Mouse (Mus musculus) liver, embryonic 12.5 days (tissue): ENCODE results near the gene Mgat4a. TPM values are rescaled to one million over a fixed set of nuclear protein-coding genes. Genes with fewer than 3 reads are reported as not detected.

ENCODE experiments used
- ATAC-seq: fragments of 200-750 bp; cut with Nextera tagmentation; 2 replicates; pipeline ENCODE4 v1.8.0; 2017; ENCODE audit warnings: moderate number of reproducible peaks, mild to moderate bottlenecking, moderate library complexity
- H3K27ac ChIP-seq: fragments of 300-500 bp; sonication (generic); 2 replicates; pipeline ENCODE4 v1.5.1; 2016; ENCODE audit warnings: mild to moderate bottlenecking
- H3K27me3 ChIP-seq: fragments of 300-500 bp; sonication (generic); replicated peaks from 2 replicates; pipeline ENCODE4 v1.6.1; 2016; ENCODE audit warnings: mild to moderate bottlenecking, moderate library complexity
- H3K36me3 ChIP-seq: fragments of 300-500 bp; sonication (generic); 2 replicates; pipeline ENCODE4 v1.6.1; 2016; ENCODE audit warnings: mild to moderate bottlenecking, moderate library complexity
- H3K4me1 ChIP-seq: fragments of 300-500 bp; sonication (generic); 2 replicates; pipeline ENCODE4 v1.6.1; 2016
- H3K4me2 ChIP-seq: fragments of 300-500 bp; sonication (generic); 2 replicates; pipeline ENCODE4 v1.6.1; 2016; ENCODE audit warnings: mild to moderate bottlenecking, moderate library complexity
- H3K4me3 ChIP-seq: fragments of 300-500 bp; sonication (generic); 2 replicates; pipeline ENCODE4 v1.5.1; 2016; ENCODE audit warnings: mild to moderate bottlenecking, moderate library complexity
- H3K9ac ChIP-seq: fragments of 300-500 bp; sonication (generic); 2 replicates; pipeline ENCODE4 v1.6.1; 2016; ENCODE audit warnings: mild to moderate bottlenecking, moderate library complexity
- H3K9me3 ChIP-seq: fragments of 300-500 bp; sonication (generic); replicated peaks from 2 replicates; pipeline ENCODE4 v1.6.1; 2016; ENCODE audit warnings: mild to moderate bottlenecking, moderate library complexity
- WGBS: fragments of 180-500 bp; shearing (Covaris S2); methylation state at CpG from one replicate; pipeline ENCODE4 v1.1.7; 2016; ENCODE audit not compliant: insufficient replicate concordance; 5-methylcytosine and 5-hydroxymethylcytosine counted together
- polyA plus RNA-seq: library from polyadenylated mRNA; unstranded; fragments of >200 nt; fragmentation: Nextera tagmentation; extraction: Ambion mirVana; gene quantifications from 2 replicates; pipeline ENCODE4 v1.2.1, GENCODE M21; 2016

Gene Mgat4a
- 1.3 and 2.1 TPM in 2 replicates for polyA plus RNA-seq

DNA sequence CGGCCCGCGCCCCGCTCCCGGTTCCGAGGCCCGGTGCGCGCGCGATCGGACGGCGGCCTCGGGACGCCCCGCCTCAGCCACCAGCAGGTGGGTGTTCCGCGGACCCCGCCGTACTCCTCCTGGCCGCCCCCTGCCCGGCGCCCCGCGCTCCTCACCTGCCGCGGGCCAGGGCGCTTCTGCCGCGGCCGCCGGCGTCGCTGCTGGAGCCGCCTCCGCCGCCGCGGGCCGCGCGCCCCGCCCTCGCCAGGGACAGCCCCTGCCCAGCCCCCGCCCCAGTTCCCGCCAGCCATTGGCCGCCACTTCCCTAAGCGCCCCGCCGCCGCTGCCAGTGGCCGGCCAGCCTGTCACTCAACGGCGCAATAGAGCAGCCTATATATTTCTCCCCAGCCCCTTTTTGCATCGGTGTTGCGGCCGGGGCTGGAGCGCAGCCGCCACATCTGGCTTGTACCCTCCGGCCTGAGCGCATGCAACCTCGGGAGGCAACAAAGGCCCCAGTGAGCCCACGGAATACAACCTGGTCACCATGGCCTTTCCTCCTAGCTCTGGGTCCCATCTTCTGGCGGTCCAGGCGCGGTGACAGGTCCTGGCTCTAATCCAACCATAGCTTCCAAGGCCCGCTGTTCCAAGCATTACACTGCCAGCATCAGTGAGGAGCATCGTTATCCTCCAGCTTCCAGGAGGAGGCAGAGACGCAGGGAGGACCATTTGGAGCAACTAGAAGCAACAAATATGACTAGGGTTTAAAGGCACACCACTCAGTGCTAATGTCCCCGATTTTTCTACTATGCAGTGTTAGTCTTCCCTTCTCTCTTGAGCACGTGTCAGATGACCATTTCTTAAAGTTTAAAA lies at the start of gene Mgat4a:
Mgat4a (minus strand) TSS at position 207 of the 849 bp plus-strand sequence.
- H3K4me1 ChIP-seq, result peaks cover 11% of the 10 kb centered on the region
- H3K4me2 ChIP-seq, result peak within 1 kb of the TSS; percentile 100
- peaks cover 45% of the 10 kb centered on the region for H3K27me3 ChIP-seq
- ATAC-seq, result peak; percentile 97
- 1% methylated on average over 70 of the region's 72 CpGs for WGBS
- H3K36me3 ChIP-seq, result no peaks in the 10 kb centered on the region
- H3K4me3 ChIP-seq, result peak within 1 kb of the TSS; percentile 73
- H3K9ac ChIP-seq, result peak within 1 kb of the TSS; percentile 80
- no peaks in the 10 kb centered on the region for H3K9me3 ChIP-seq
- no peak within 1 kb of the TSS for H3K27ac ChIP-seq

GRCm38 (mm10) chr1:37585809-37586480 lies 45.1 kb upstream of the Mgat4a start:
- H3K4me2 ChIP-seq, result peak overlapping the region; percentile 22; the same call in 1 of the 2 replicates
- H3K36me3 ChIP-seq, result no peaks in the 10 kb centered on the region
- 40% methylated on average over 13 of the region's 13 CpGs for WGBS
- H3K9me3 ChIP-seq, result no peaks in the 10 kb centered on the region
- no peak overlapping the region for H3K4me3 ChIP-seq
- H3K27me3 ChIP-seq, result no peaks in the 10 kb centered on the region; the same call in 1 of the 2 replicates
- H3K4me1 ChIP-seq, result peaks cover 4% of the 10 kb centered on the region; the same call in 1 of the 2 replicates
- H3K27ac ChIP-seq, result peak overlapping the region; percentile 36; the same call in 1 of the 2 replicates
- ATAC-seq, result no peak
- no peak overlapping the region for H3K9ac ChIP-seq

DNA sequence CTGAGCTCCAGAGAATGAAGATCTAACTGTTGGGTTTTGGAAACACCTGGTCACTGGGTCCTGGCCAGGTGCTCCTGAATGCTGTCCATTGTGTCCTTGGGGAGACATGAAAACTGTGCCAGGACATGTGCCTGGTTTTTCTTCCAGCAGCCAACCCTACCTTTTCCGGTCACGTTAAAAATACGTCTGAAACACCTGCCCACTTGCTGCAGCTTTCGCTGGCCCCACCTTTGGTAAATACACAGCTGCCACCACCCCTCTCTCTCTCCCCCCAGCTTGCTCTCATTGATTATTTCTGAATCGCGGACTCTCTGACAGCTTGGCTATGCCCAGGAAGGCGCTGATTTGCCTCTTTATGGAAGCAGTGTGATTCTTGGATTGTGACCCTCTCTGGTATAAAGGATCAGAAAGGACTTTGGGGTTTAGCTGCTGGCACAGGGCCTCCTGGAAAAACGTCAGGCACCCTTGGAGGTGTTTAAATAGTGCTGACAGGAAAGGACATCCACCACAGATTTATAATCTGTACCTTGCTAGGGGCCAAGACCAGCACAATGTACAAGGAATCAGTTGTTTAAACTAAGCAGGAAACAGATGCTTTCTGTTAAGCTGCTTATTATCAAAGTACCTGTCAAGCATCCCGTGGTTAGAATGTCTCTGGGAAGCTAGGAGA lies 43.1 kb upstream of the Mgat4a start:
- WGBS, result 57% methylated on average over 9 of the region's 9 CpGs
- H3K27ac ChIP-seq, result no peak overlapping the region
- no peak overlapping the region for H3K4me2 ChIP-seq
- H3K4me1 ChIP-seq, result peaks cover 4% of the 10 kb centered on the region; the same call in 1 of the 2 replicates
- no peaks in the 10 kb centered on the region for H3K36me3 ChIP-seq
- no peaks in the 10 kb centered on the region for H3K9me3 ChIP-seq
- ATAC-seq, result no peak
- H3K27me3 ChIP-seq, result no peaks in the 10 kb centered on the region; the same call in none of the 2 replicates
- no peak overlapping the region for H3K4me3 ChIP-seq
- H3K9ac ChIP-seq, result no peak overlapping the region

DNA sequence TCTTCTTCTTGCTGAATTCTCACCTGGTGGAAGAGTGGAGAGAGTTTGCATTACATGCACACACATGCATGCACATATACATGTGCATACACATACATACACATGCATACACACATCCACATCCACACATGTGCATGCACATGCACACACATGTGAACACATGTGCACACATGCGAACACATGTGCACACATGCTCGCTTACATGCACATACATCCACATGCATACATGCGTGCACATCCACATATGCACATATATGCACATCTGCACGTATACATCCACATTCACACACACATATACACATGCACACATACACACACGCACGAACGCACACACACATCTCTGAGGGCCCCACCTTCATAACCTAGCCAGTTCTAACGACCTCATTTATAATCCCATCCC lies 42.4 kb upstream of the Mgat4a start:
- WGBS, result 80% methylated on average over 8 of the region's 8 CpGs

GRCm38 (mm10) chr1:37579686-37580085 lies 38.9 kb upstream of the Mgat4a start:
- no peak for ATAC-seq
- Histone ChIP-seq H3K4me1 (no peaks in the 10 kb centered on the region), H3K4me2 (no peak overlapping the region), H3K9ac (no peak overlapping the region), H3K36me3 (no peaks in the 10 kb centered on the region), H3K27me3 (no peaks in the 10 kb centered on the region; the same call in none of the 2 replicates), H3K9me3 (no peaks in the 10 kb centered on the region), H3K27ac (no peak overlapping the region), H3K4me3 (no peak overlapping the region)
- 80% methylated on average over 13 of the region's 13 CpGs for WGBS

More for the DNA sequence above, 42.4 kb upstream of the Mgat4a start:
- Histone ChIP-seq H3K27ac (no peak overlapping the region), H3K9me3 (no peaks in the 10 kb centered on the region), H3K4me3 (no peak overlapping the region), H3K9ac (no peak overlapping the region), H3K4me2 (no peak overlapping the region), H3K36me3 (no peaks in the 10 kb centered on the region), H3K27me3 (no peaks in the 10 kb centered on the region; the same call in none of the 2 replicates), H3K4me1 (peaks cover 4% of the 10 kb centered on the region; the same call in 1 of the 2 replicates)
- no peak for ATAC-seq

DNA sequence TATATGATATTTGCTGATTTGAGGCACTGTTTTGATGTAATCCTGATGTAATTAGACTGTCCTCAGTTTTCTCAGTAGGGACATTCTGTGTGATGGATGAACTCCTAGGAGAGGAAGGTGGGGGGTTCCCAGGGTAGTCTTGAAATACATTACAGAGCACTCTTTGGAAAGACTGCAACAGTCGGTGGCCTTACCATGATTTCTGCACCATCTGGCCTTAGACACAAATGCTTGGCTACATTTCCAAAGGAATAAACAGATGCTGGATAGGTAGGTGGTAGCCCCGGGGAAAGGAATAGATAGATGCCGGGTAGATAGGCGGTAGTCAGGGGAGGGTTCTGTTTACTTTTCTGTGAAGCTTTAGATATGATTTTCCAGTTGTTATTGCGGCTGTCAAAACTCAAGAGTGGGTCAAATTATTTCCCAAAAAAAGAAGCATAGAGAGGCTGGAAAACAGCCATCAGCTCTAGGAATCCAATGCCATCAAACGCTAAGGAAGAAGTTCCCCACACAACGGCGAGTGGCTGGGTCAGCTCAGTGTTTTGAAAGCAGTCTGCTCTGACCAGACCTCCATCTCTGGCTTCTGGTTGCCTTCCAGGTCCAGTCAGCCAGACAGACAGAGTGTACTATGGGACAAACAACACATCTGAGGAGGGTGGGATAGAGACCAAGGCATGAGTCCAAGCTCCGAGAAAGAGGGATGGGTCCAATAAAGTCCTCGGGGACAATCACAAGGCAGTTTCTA lies 31.9 kb upstream of the Mgat4a start:
- H3K4me1 ChIP-seq, result no peaks in the 10 kb centered on the region
- no peak overlapping the region for H3K4me2 ChIP-seq
- H3K9me3 ChIP-seq, result no peaks in the 10 kb centered on the region
- no peak overlapping the region for H3K4me3 ChIP-seq
- no peak overlapping the region for H3K9ac ChIP-seq
- H3K27me3 ChIP-seq, result no peaks in the 10 kb centered on the region
- no peaks in the 10 kb centered on the region for H3K36me3 ChIP-seq
- WGBS, result 60% methylated on average over 10 of the region's 10 CpGs
- ATAC-seq, result no peak
- no peak overlapping the region for H3K27ac ChIP-seq

DNA sequence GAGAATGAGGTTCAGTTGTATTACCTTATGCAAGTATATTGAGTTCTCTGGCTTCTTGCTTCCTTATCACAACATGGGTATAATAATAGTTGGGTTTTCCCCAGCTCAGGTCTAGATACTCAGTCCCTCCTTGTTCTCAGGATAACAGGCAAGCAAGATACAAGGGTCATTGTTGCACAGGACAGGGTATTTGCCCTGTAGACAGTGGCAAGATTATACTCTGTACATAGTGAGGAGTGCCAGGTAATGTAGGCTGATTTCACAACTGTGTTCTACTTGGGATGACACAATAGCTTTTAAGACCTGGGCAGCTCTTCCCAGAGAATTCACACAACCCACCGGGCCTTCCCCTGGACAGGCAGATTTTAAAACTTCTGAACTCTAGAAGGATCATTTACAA lies 27.6 kb upstream of the Mgat4a start:
- Histone ChIP-seq H3K27ac (no peak overlapping the region), H3K36me3 (no peaks in the 10 kb centered on the region), H3K4me2 (no peak overlapping the region), H3K4me3 (no peak overlapping the region), H3K9ac (no peak overlapping the region), H3K27me3 (no peaks in the 10 kb centered on the region), H3K4me1 (no peaks in the 10 kb centered on the region), H3K9me3 (no peaks in the 10 kb centered on the region)
- WGBS, result 78% methylated on average over 1 of the region's 1 CpGs
- ATAC-seq, result no peak

- no peaks in the 10 kb centered on the region for H3K9me3 ChIP-seq
- 66% methylated on average over 4 of the region's 4 CpGs for WGBS
- ATAC-seq, result no peak
- H3K27ac ChIP-seq, result no peak overlapping the region
- no peak overlapping the region for H3K9ac ChIP-seq
- H3K4me1 ChIP-seq, result no peaks in the 10 kb centered on the region
- H3K36me3 ChIP-seq, result no peaks in the 10 kb centered on the region
- no peaks in the 10 kb centered on the region for H3K27me3 ChIP-seq
- H3K4me2 ChIP-seq, result no peak overlapping the region
- no peak overlapping the region for H3K4me3 ChIP-seq
These were observed 25.9 kb upstream of the Mgat4a start for GRCm38 (mm10) chr1:37566754-37567153.

DNA sequence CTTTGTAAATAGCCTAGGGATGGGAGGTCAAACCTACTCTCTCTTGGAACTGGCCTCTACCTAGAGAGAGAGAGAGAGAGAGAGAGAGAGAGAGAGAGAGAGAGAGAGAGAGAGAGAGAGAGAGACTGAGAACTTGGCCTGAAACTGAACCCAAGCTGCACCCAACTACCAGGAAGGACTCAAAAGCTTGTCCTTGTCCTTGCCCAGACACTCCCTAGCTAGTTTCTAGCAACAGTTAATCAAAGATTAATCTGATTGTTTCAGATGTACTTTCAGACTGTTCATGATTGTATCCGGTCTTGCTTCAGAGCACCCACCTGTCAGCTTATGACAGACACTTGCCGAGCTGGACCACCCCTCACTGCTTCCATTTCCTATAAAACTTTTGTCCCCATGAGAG lies 25.5 kb upstream of the Mgat4a start:
- no peak overlapping the region for H3K4me2 ChIP-seq
- H3K4me1 ChIP-seq, result no peaks in the 10 kb centered on the region
- no peak overlapping the region for H3K4me3 ChIP-seq
- no peak overlapping the region for H3K27ac ChIP-seq
- 74% methylated on average over 2 of the region's 2 CpGs for WGBS
- no peaks in the 10 kb centered on the region for H3K27me3 ChIP-seq
- no peaks in the 10 kb centered on the region for H3K9me3 ChIP-seq
- no peak for ATAC-seq
- no peaks in the 10 kb centered on the region for H3K36me3 ChIP-seq
- H3K9ac ChIP-seq, result no peak overlapping the region

DNA sequence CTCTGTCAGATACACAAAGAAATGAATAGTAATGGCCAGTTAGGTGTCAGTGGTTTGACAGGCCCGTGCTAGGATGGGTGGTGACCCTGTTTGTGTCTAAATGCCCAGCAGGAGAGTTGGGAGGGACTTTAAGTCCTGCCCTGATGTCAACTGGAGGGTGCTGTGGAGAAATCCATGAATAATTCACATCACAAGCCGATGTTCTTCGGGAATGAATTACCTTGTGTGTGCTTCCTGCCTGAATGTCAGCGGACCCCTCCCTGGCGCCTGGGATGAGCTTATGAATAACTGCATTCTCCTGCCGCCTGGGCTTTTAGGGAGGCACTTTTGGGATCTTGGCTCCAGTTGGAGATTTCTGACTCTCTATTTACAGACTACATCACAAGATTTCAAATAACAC lies 24.6 kb upstream of the Mgat4a start:
- ATAC-seq, result no peak
- H3K27me3 ChIP-seq, result no peaks in the 10 kb centered on the region
- H3K4me2 ChIP-seq, result no peak overlapping the region
- H3K27ac ChIP-seq, result no peak overlapping the region
- 59% methylated on average over 6 of the region's 6 CpGs for WGBS
- no peaks in the 10 kb centered on the region for H3K36me3 ChIP-seq
- no peaks in the 10 kb centered on the region for H3K9me3 ChIP-seq
- H3K4me3 ChIP-seq, result no peak overlapping the region
- no peaks in the 10 kb centered on the region for H3K4me1 ChIP-seq
- H3K9ac ChIP-seq, result no peak overlapping the region

DNA sequence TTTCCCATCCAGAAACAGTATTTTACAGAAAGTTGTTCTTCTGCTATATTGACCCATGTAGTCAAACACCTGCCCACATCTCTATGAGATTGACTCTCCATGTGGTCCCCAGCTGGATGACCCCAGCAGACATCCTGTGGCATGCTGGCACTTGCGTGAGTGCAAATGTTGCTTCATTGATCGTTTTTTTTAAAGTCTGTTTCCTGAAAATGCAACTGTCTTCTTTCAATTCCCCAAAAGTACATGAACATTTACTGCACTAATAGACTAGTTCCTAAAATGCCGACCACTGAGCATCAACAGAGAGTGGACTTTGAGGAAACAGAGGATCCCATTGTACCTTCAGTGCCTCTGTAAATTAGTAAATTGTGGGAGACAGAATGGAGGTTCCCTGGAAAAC lies 21.1 kb upstream of the Mgat4a start:
- ATAC-seq, result no peak
- no peak overlapping the region for H3K9ac ChIP-seq
- H3K4me2 ChIP-seq, result no peak overlapping the region
- H3K27ac ChIP-seq, result no peak overlapping the region
- WGBS, result 49% methylated on average over 3 of the region's 3 CpGs
- H3K36me3 ChIP-seq, result no peaks in the 10 kb centered on the region
- H3K9me3 ChIP-seq, result no peaks in the 10 kb centered on the region
- H3K4me3 ChIP-seq, result no peak overlapping the region
- no peaks in the 10 kb centered on the region for H3K27me3 ChIP-seq
- H3K4me1 ChIP-seq, result no peaks in the 10 kb centered on the region
